Mouse (Mus musculus) cerebellum, adult 2 months (tissue): ENCODE results near the gene Gtpbp3.

Source experiments
- CTCF ChIP-seq: fragments of 200-500 bp; IDR thresholded peaks from 2 replicates; pipeline ENCODE4 v1.5.1; 2011; ENCODE audit warnings: low read depth, mild to moderate bottlenecking, control low read depth, low read length, moderate library complexity, borderline replicate concordance; ENCODE audit not compliant: insufficient read depth
- POLR2A ChIP-seq: fragments of 200-500 bp; IDR thresholded peaks from 2 replicates; pipeline ENCODE4 v1.6.1; 2011; ENCODE audit warnings: low read length, control low read depth, borderline replicate concordance; ENCODE audit not compliant: insufficient read depth

- TF ChIP-seq CTCF (no peak), POLR2A (no peak)
These were observed 25.7 kb upstream of the Gtpbp3 start for GRCm38 (mm10) chr8:71462191-71462590.
